Mouse (Mus musculus): ENCODE data around the gene Kncn.

The Kncn gene

GRCm38 (mm10) chr4:115878828-115879227, 5.4 kb upstream of the Kncn start:
- no peak for DNase-seq (ENCODE audit: low spot score in 2 of 2)

- no peak for DNase-seq (ENCODE audit: low spot score in 2 of 2)
Observed at GRCm38 (mm10) chr4:115881183-115881582, 3.0 kb upstream of the Kncn start.

GRCm38 (mm10) chr4:115882195-115882594, 2.0 kb upstream of the Kncn start:
- no peak for DNase-seq (ENCODE audit: low spot score in 2 of 2)

GRCm38 (mm10) chr4:115885846-115886245, 1.6 kb downstream of the Kncn start:
- no peak for DNase-seq (ENCODE audit: low spot score in 2 of 2)

GRCm38 (mm10) chr4:115886875-115887274, 2.7 kb downstream of the Kncn start:
- no peak for DNase-seq (ENCODE audit: low spot score in 2 of 2)

GRCm38 (mm10) chr4:115890066-115890465, 5.9 kb downstream of the Kncn start:
- no peak for DNase-seq (ENCODE audit: low spot score in 2 of 2)

- no peak for DNase-seq (ENCODE audit: low spot score in 2 of 2)
Observed at GRCm38 (mm10) chr4:115890553-115890952, 6.4 kb downstream of the Kncn start, which contains the start of gene 6430628N08Rik. 6430628N08Rik (plus strand) TSS chr4:115890665.

- no peak for DNase-seq (ENCODE audit: low spot score in 2 of 2)
Observed at GRCm38 (mm10) chr4:115894281-115894680, 10.1 kb downstream of the Kncn start.

- no peak for DNase-seq (ENCODE audit: low spot score in 2 of 2)
Observed at GRCm38 (mm10) chr4:115897901-115898631, 13.9 kb downstream of the Kncn start.

GRCm38 (mm10) chr4:115902816-115903215, 18.6 kb downstream of the Kncn start:
- DNase-seq (ENCODE audit: low spot score in 2 of 2), result peak; percentile 73 to 85

GRCm38 (mm10) chr4:115904375-115904774, 20.2 kb downstream of the Kncn start:
- no peak for DNase-seq (ENCODE audit: low spot score in 2 of 2)

GRCm38 (mm10) chr4:115905701-115906100, 21.5 kb downstream of the Kncn start:
- no peak for DNase-seq (ENCODE audit: low spot score in 2 of 2)

GRCm38 (mm10) chr4:115906791-115907190, 22.6 kb downstream of the Kncn start:
- DNase-seq (ENCODE audit: low spot score in 2 of 2), result no peak

GRCm38 (mm10) chr4:115907994-115908393, 23.8 kb downstream of the Kncn start:
- no peak for DNase-seq (ENCODE audit: low spot score in 2 of 2)

- no peak for DNase-seq (ENCODE audit: low spot score in 2 of 2)
Observed at GRCm38 (mm10) chr4:115908641-115909040, 24.4 kb downstream of the Kncn start.

- DNase-seq (ENCODE audit: low spot score in 2 of 2), result no peak
Observed at GRCm38 (mm10) chr4:115911586-115911985, 27.4 kb downstream of the Kncn start.

GRCm38 (mm10) chr4:115919911-115920310, 35.7 kb downstream of the Kncn start:
- DNase-seq (ENCODE audit: low spot score in 2 of 2), result no peak

GRCm38 (mm10) chr4:115922688-115923087, 38.5 kb downstream of the Kncn start:
- DNase-seq (ENCODE audit: low spot score in 2 of 2), result no peak

GRCm38 (mm10) chr4:115923262-115923880, 39.2 kb downstream of the Kncn start:
- no peak for DNase-seq (ENCODE audit: low spot score in 2 of 2)

- DNase-seq (ENCODE audit: low spot score in 2 of 2), result no peak
Observed at GRCm38 (mm10) chr4:115927637-115928036, 43.4 kb downstream of the Kncn start.

GRCm38 (mm10) chr4:115931556-115932088, 47.4 kb downstream of the Kncn start:
- no peak for DNase-seq (ENCODE audit: low spot score in 2 of 2)

- DNase-seq (ENCODE audit: low spot score in 2 of 2), result no peak
Observed at GRCm38 (mm10) chr4:115935835-115936581, 51.8 kb downstream of the Kncn start.
